Mouse (Mus musculus) olfactory bulb, adult 2 months (tissue): Measurements from ENCODE around the gene Gm47995.
"Not testable (repeated sequence)": the region's sequence is repeated elsewhere in the genome, so short reads cannot be mapped to it uniquely, and the experiment has no call there.

Experiments used
- CTCF ChIP-seq: fragments of 200-500 bp; IDR thresholded peaks from 2 replicates; pipeline ENCODE4 v1.5.1; 2012; ENCODE audit warnings: low read depth, mild to moderate bottlenecking, low read length, moderate library complexity; ENCODE audit not compliant: insufficient read depth
- POLR2A ChIP-seq: fragments of 200-500 bp; IDR thresholded peaks from 2 replicates; pipeline ENCODE4 v1.6.1; 2012; ENCODE audit warnings: mild to moderate bottlenecking, low read depth, low read length, moderate library complexity; ENCODE audit not compliant: insufficient read depth

GRCm38 (mm10) chr1:151198120-151198519 is at the start of gene Gm47995:
- TF ChIP-seq CTCF, POLR2A: not testable (repeated sequence)
